ENCODE assay signal across 26 mouse cellular contexts in genomic region chr16:43804364-43804763, GRCm38 (mm10). TPM values are rescaled to one million over a fixed set of nuclear protein-coding genes. Genes with fewer than 3 reads are reported as not detected.
"Had no signal": no experiment of that assay in that cellular context is flagged by ENCODE, and none has a peak within 500 bp of the region (broad histone marks: within the 10 kb centered on the region; RNA-seq: fewer than 3 reads in every experiment).

No protein-coding gene starts in this region.

- H3K9me3 ChIP-seq: midbrain, embryonic 10.5 days; midbrain, embryonic 12.5 days; neural tube, embryonic 13.5 days; neural tube, embryonic 15.5 days; stomach, embryonic 15.5 days had no signal

- H3K36me3 ChIP-seq: midbrain, embryonic 10.5 days; midbrain, embryonic 12.5 days; neural tube, embryonic 13.5 days; neural tube, embryonic 15.5 days; stomach, embryonic 15.5 days had no signal

- H3K4me1 ChIP-seq: stomach, embryonic 15.5 days had no signal

- H3K9ac ChIP-seq: lung, embryonic 14.5 days; midbrain, embryonic 12.5 days; neural tube, embryonic 13.5 days; neural tube, embryonic 15.5 days; stomach, embryonic 15.5 days had no signal

- ATAC-seq: midbrain, embryonic 16.5 days had no signal

- H3K4me2 ChIP-seq: lung, embryonic 14.5 days; midbrain, embryonic 12.5 days; neural tube, embryonic 13.5 days; neural tube, embryonic 15.5 days; stomach, embryonic 15.5 days had no signal

- H3K27me3 ChIP-seq: neural tube, embryonic 15.5 days; stomach, embryonic 15.5 days had no signal

- DNase-seq: lung, embryonic 14.5 days; lung, postnatal 10 days; lung, postnatal 4 days; midbrain, embryonic 14.5 days; retina, postnatal 1 day; right cerebral cortex, adult 18-20 months; right cerebral cortex, postnatal 25 days; right cerebral cortex, postnatal 4 days; spleen, adult 18-20 months; thymus, adult 2 months; thymus, postnatal 25 days; thymus, postnatal 4 days had no signal

- H3K4me3 ChIP-seq: midbrain, embryonic 10.5 days; midbrain, embryonic 12.5 days; myocyte; neural tube, embryonic 13.5 days; neural tube, embryonic 15.5 days; stomach, embryonic 15.5 days had no signal

- H3K27ac ChIP-seq: midbrain, embryonic 10.5 days; midbrain, embryonic 12.5 days; neural tube, embryonic 13.5 days; neural tube, embryonic 15.5 days; stomach, embryonic 15.5 days; stomach, postnatal 0 days had no signal

RNA-seq across cellular contexts. Expression of gene Drd3, which starts 50.5 kb away (rescaled TPM):
- total RNA-seq: megakaryocyte, adult 5-6 weeks; megakaryocyte-erythroid progenitor cell, adult 5-6 weeks had no signal
- polyA plus RNA-seq: lung, embryonic 14.5 days; lung, embryonic 16.5 days; midbrain, embryonic 10.5 days; midbrain, embryonic 12.5 days; midbrain, embryonic 14.5 days; midbrain, embryonic 16.5 days; myocyte; neural tube, embryonic 11.5 days; neural tube, embryonic 13.5 days; neural tube, embryonic 15.5 days; testis, adult 2 months; thymus, adult 2 months; urinary bladder, adult 2 months had no signal
